Mouse (Mus musculus) neural tube, embryonic 11.5 days (tissue): ENCODE measurements around the gene Tlr6. TPM values are rescaled to one million over a fixed set of nuclear protein-coding genes. Genes with fewer than 3 reads are reported as not detected.

ENCODE experiments used
- ATAC-seq: fragments of 200-750 bp; cut with Nextera tagmentation; 2 replicates; pipeline ENCODE4 v1.8.0; 2017; ENCODE audit warnings: moderate number of reproducible peaks, mild to moderate bottlenecking, moderate TSS enrichment, moderate library complexity; ENCODE audit not compliant: insufficient read depth, low FRiP score, low TSS enrichment
- DNase-seq: peaks from one replicate; pipeline ENCODE4 v3.0.0-alpha.2; 2015; ENCODE audit warnings: low spot score
- H3K27ac ChIP-seq: fragments of 300-500 bp; sonication (generic); 2 replicates; pipeline ENCODE4 v1.5.1; 2014; ENCODE audit warnings: low read depth, mild to moderate bottlenecking, low read length
- H3K27me3 ChIP-seq: fragments of 300-500 bp; sonication (generic); 2 replicates; pipeline ENCODE4 v1.6.1; 2014; ENCODE audit warnings: mild to moderate bottlenecking, low read length, mixed read lengths; ENCODE audit not compliant: control insufficient read depth, insufficient read depth
- H3K36me3 ChIP-seq: fragments of 300-500 bp; sonication (generic); 2 replicates; pipeline ENCODE4 v1.6.1; 2014; ENCODE audit warnings: mild to moderate bottlenecking, low read length, moderate library complexity, mixed read lengths; ENCODE audit not compliant: control insufficient read depth, insufficient read depth
- H3K4me1 ChIP-seq: fragments of 300-500 bp; sonication (generic); 2 replicates; pipeline ENCODE4 v1.6.1; 2014; ENCODE audit warnings: low read length, mixed read lengths; ENCODE audit not compliant: control insufficient read depth, insufficient read depth
- H3K4me2 ChIP-seq: fragments of 300-500 bp; sonication (generic); 2 replicates; pipeline ENCODE4 v1.6.1; 2014; ENCODE audit warnings: low read depth, mild to moderate bottlenecking, moderate library complexity
- H3K4me3 ChIP-seq: fragments of 300-500 bp; sonication (generic); 2 replicates; pipeline ENCODE4 v1.5.1; 2014; ENCODE audit warnings: low read depth, low read length
- H3K9ac ChIP-seq: fragments of 300-500 bp; sonication (generic); 2 replicates; pipeline ENCODE4 v1.6.1; 2014; ENCODE audit warnings: mild to moderate bottlenecking, low read length
- H3K9me3 ChIP-seq: fragments of 300-500 bp; sonication (generic); 2 replicates; pipeline ENCODE4 v1.6.1; 2016; ENCODE audit warnings: low read length; ENCODE audit not compliant: control insufficient read depth
- WGBS: fragments of 180-500 bp; shearing (Covaris S2); extraction: QIAGEN DNeasy Blood & Tissue Kit; methylation state at CpG from one replicate; pipeline ENCODE4 v1.1.7; 2014; 5-methylcytosine and 5-hydroxymethylcytosine counted together
- polyA plus RNA-seq: library from polyadenylated mRNA; unstranded; fragments of >200 nt; fragmentation: Nextera tagmentation; extraction: Ambion mirVana; gene quantifications from 2 replicates; pipeline ENCODE4 v1.2.1, GENCODE M21; 2014

The Tlr6 gene
- polyA plus RNA-seq, 1 experiment from 2014 or later, result 0.41 TPM

DNA sequence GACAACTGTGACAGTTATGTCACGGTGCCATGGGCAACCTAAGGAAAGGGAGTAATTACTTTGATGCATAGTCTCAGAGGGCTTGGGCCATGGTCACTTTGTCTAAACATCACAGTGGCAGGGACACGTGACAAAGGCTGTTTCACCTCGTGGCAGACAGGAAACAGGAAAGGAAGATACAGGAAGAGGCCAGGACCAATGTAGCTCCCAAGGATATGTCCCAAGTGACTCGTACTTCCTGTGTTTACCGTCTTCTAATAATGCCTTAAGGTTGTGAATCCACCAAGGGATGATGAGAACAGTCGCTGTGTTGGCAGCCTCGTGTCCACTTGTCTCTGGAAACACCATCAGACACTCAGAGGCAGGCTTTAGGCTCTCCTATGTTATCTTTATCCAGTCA, 26.1 kb upstream of the Tlr6 start:
- Histone ChIP-seq H3K27ac (no peak overlapping the region), H3K36me3 (no peaks in the 10 kb centered on the region), H3K4me2 (no peak overlapping the region), H3K9me3 (no peaks in the 10 kb centered on the region), H3K27me3 (no peaks in the 10 kb centered on the region), H3K4me3 (no peak overlapping the region), H3K9ac (no peak overlapping the region), H3K4me1 (no peaks in the 10 kb centered on the region)
- DNase-seq, result no peak
- WGBS, result 73% methylated on average over 7 of the region's 7 CpGs
- ATAC-seq, result no peak

DNA sequence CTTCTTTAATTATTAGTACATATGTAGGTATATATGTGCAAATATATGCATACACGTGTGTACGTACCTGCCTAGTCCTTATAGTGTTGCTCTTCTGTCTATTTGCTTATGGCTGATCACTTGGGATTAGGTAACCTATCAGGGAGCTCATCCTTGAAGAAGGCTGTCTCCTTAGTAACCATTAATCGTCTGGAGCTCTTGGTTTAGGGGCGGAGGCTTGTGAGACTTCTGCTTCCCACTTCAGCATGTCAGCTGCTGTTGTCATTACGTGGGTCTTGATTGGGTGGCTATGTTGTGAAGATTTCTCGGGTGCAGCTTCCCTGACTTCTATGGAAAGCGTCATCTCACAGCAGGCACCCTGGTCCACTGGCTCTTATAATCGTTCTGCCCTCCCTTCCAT, 17.2 kb upstream of the Tlr6 start:
- Histone ChIP-seq H3K27me3 (no peaks in the 10 kb centered on the region), H3K9ac (no peak overlapping the region), H3K36me3 (no peaks in the 10 kb centered on the region), H3K27ac (no peak overlapping the region), H3K4me3 (no peak overlapping the region), H3K9me3 (no peaks in the 10 kb centered on the region), H3K4me2 (no peak overlapping the region), H3K4me1 (no peaks in the 10 kb centered on the region; the same call in 1 of the 2 replicates)
- 76% methylated on average over 8 of the region's 8 CpGs for WGBS
- ATAC-seq, result no peak
- DNase-seq, result no peak

- WGBS, result 60% methylated on average over 5 of the region's 5 CpGs
- no peak overlapping the region for H3K4me2 ChIP-seq
- 0 out of 2 replicates have a peak, but pooled peaks cover 2% of the 10 kb centered on the region for H3K27me3 ChIP-seq
- no peak for ATAC-seq
- no peaks in the 10 kb centered on the region for H3K36me3 ChIP-seq
- H3K4me3 ChIP-seq, result no peak overlapping the region
- no peaks in the 10 kb centered on the region; the same call in 1 of the 2 replicates for H3K4me1 ChIP-seq
- no peak overlapping the region for H3K27ac ChIP-seq
- H3K9me3 ChIP-seq, result no peaks in the 10 kb centered on the region
- no peak overlapping the region for H3K9ac ChIP-seq
- DNase-seq, result no peak
These were observed 15.2 kb upstream of the Tlr6 start for GRCm38 (mm10) chr5:64975121-64975520.

DNA sequence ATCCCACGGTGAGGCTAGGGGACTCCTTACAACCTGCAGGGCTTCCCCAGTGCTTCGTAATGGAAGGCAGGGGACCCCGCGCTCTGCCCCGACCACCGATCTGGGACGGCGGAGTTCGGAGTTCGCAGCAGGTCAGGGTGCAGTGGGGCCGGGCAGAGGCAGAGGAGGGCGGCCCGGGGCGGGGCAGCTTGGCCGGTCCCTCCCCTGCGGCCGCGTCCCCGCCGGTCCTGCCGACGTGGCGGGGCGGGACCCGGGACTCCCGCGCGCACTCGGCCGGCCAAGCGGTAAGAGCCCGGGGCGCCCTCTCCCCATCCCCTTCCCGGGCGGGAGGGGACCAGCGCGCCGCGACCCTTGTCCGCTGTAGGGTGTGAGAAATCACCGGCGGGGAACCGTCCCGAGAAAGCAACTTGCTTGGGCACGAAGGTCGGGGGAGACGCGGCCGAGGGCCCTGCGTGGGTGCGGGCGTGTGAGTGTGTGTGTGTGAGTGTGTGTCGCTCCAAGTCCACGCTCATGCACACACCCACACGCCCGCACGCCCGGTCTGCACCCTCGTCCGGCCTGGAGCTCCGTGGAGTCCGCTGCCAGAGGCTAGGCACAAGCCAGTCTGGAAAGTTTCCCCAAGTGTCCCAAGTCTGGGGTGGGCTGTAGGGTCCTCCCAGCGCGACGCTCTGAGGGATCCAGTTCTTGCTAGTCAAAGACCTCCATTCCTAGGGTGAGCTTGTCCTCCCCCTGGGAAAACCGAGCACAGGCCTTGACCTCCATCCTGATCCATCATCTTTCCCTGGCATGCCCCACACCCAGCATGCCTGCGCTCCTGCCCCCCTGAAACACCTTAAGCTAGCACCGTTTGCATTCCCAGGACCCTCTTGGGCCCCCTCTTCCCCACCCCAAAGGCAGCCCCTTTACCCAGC, 10.2 kb upstream of the Tlr6 start, which contains the start of gene Fam114a1:
Gene Fam114a1 (plus strand): TSS at position 211 of the 911 bp plus-strand sequence.
- peak within 1 kb of the TSS; percentile 62 for H3K4me3 ChIP-seq
- no peaks in the 10 kb centered on the region for H3K36me3 ChIP-seq
- no peaks in the 10 kb centered on the region for H3K9me3 ChIP-seq
- peak within 1 kb of the TSS; percentile 89 for H3K4me2 ChIP-seq
- DNase-seq (peak; percentile 67), ATAC-seq (peak; percentile 59)
- 2% methylated on average over 61 of the region's 68 CpGs for WGBS
- no peaks in the 10 kb centered on the region; the same call in none of the 2 replicates for H3K4me1 ChIP-seq
- H3K27me3 ChIP-seq, result 0 out of 2 replicates have a peak, but pooled peaks cover 2% of the 10 kb centered on the region
- no peak within 1 kb of the TSS for H3K27ac ChIP-seq
- H3K9ac ChIP-seq, result peak within 1 kb of the TSS; percentile 77

DNA sequence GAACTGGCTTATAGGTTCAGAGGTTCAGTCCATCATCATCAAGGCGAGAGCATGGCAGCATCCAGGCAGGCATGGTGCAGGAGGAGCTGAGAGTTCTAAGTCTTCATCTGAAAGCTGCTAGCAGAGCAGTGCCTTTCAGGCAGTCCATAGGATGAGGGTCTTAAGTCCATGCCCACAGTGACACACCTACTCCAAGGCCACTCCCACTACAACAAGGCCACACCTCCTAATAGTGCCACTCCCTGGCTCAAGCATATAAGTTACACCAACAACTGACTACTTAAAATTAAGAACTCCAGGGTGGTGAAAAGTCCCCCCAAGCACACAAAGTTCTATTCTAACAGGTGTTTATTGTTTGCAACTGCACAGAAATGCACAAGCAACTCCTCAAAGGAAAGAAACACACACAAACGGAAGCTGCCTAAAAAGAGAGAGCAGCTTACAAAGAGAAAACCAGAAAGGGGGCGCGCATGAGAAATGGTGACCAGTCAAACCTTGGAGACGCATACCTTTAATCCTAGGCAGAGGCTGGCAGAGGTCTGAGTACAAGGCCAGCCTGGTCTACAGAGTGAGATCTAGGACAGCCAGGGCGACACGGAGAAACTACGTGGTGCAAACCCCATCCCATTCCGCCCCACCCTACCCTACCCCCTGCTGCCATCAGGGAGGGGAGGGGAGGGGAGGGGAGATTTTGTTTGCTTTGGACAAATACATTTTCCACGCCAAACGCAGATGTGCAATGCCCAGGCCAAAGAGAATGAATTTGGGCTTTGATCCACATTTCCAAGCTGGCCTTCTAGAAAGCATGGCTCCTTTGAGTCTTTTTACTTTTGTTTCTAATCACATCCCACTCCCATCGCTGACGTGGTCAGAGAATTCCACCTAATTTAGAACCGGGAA, 9.3 kb upstream of the Tlr6 start:
- 5% methylated on average over 14 of the region's 14 CpGs for WGBS
- Histone ChIP-seq H3K4me3 (peak overlapping the region; percentile 62), H3K27ac (no peak overlapping the region), H3K4me1 (no peaks in the 10 kb centered on the region; the same call in none of the 2 replicates), H3K4me2 (peak overlapping the region; percentile 89), H3K36me3 (no peaks in the 10 kb centered on the region), H3K27me3 (0 out of 2 replicates have a peak, but pooled peaks cover 2% of the 10 kb centered on the region), H3K9me3 (no peaks in the 10 kb centered on the region), H3K9ac (peak overlapping the region; percentile 77)
- DNase-seq, result peak; percentile 41
- peak; percentile 62 for ATAC-seq

- H3K9me3 ChIP-seq, result no peaks in the 10 kb centered on the region
- H3K9ac ChIP-seq, result no peak overlapping the region
- no peaks in the 10 kb centered on the region for H3K4me1 ChIP-seq
- no peak overlapping the region for H3K4me3 ChIP-seq
- no peak overlapping the region for H3K27ac ChIP-seq
- H3K4me2 ChIP-seq, result no peak overlapping the region
- H3K27me3 ChIP-seq, result no peaks in the 10 kb centered on the region
- WGBS, result 79% methylated on average over 3 of the region's 3 CpGs
- no peak for ATAC-seq
- H3K36me3 ChIP-seq, result no peaks in the 10 kb centered on the region
- no peak for DNase-seq
These were observed 3.8 kb upstream of the Tlr6 start for GRCm38 (mm10) chr5:64963735-64964134.

DNA sequence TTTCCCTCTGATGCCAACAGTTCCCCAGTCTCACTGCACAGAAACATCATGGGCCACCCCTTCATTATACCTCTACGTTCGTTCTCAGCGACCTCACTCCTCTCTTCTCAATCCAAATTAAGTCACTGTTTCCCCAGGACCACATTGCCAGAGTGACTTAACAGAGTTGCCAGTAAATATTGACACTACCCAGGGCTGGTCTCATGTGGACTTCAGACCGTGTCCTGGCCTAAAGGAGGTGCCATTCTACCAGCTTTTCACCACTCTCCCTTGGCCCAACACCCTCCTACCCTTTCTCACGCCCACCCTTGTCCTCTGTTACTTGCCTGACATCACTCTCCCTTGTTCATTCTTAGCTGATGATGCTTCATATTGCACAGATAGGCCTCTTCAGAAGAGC, 3.4 kb upstream of the Tlr6 start:
- 85% methylated on average over 5 of the region's 5 CpGs for WGBS
- H3K4me3 ChIP-seq, result no peak overlapping the region

DNA sequence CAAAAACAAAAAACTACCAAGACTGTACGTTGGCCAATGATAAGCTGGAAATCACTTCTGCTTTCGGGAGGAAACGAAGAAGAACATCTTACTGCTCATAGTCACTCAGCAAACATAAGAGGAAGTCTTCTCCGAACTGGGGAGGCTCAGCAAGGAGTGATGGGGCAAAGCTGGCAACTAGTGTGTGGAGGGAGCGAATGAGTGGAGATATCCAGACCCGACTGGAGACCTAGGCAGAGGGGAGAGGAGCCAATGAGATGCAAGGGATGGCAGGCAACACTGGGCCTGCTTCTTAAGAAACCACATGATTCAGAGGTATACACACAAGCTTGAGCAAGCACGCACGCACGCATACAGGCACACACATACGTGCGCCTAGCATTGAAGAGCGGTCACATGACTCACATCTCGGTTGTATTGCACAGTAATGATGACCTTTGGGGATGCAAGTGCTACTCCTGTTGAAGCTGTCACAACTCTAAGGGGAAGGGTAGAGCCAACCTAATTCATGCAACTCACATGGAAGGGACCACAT, 1.0 kb upstream of the Tlr6 start:
- Histone ChIP-seq H3K4me3 (no peak overlapping the region), H3K27ac (no peak overlapping the region), H3K4me1 (no peaks in the 10 kb centered on the region), H3K4me2 (no peak overlapping the region), H3K27me3 (no peaks in the 10 kb centered on the region), H3K36me3 (no peaks in the 10 kb centered on the region), H3K9me3 (no peaks in the 10 kb centered on the region), H3K9ac (no peak overlapping the region)
- WGBS, result 91% methylated on average over 13 of the region's 13 CpGs
- ATAC-seq (no peak), DNase-seq (no peak)

More for the DNA sequence above, 3.4 kb upstream of the Tlr6 start:
- Histone ChIP-seq H3K9ac (no peak overlapping the region), H3K4me2 (no peak overlapping the region), H3K27ac (no peak overlapping the region), H3K27me3 (no peaks in the 10 kb centered on the region), H3K4me1 (no peaks in the 10 kb centered on the region), H3K9me3 (no peaks in the 10 kb centered on the region), H3K36me3 (no peaks in the 10 kb centered on the region)
- ATAC-seq (no peak), DNase-seq (no peak)
